Mouse (Mus musculus): ENCODE measurements around the gene Hddc3.
"Not testable (repeated sequence)": the region's sequence is repeated elsewhere in the genome, so short reads cannot be mapped to it uniquely, and the experiment has no call there.

Gene Hddc3

GRCm38 (mm10) chr7:80387633-80388543 is 45.0 kb downstream of the Hddc3 start, which contains the start of gene Fes:
TSS of gene Fes (minus strand) at chr7:80387946.
- ATAC-seq (ENCODE audit: insufficient number of reproducible peaks, low FRiP score, low TSS enrichment), result no peak

DNA sequence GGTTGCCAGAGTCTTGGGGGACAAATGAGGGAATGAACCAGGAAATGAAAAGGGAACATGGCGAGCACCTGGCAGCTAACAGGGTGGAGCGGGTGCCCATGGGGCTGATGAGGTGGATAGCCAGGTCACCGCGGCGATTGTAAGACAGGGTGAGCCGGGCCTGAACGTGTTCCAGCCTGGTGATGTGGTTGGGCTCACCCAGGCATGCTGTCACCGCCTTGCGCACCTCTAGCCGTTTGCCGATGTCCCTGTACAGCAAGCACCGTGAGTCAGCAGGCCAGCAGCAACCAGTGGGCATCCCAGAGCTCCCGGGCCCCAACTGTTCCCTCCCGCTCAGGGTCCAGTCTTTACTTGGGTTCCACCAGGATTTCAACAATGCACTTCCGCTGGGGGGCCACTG is 49.2 kb downstream of the Hddc3 start:
- ATAC-seq (ENCODE audit: insufficient number of reproducible peaks, low FRiP score, low TSS enrichment), result no peak

DNA sequence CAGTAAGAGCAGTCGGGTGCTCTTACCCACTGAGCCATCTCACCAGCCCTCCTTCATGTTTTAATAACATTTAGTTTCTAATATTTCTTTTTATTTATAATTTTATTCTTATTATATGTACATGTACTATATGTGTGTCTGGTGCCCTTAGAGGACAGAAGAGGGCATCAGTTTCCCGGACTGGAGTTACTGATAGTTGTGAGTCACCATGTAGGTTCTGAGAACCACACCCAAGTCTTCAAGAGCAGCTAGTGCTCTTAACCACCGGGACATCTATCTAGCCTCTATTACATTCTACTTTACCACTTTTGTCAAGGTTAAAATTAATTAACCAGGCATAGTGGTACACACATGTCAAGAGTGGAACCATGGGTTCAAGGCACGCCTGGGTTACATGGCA is 51.7 kb downstream of the Hddc3 start:
- no peak for ATAC-seq (ENCODE audit: insufficient number of reproducible peaks, low FRiP score, low TSS enrichment)

DNA sequence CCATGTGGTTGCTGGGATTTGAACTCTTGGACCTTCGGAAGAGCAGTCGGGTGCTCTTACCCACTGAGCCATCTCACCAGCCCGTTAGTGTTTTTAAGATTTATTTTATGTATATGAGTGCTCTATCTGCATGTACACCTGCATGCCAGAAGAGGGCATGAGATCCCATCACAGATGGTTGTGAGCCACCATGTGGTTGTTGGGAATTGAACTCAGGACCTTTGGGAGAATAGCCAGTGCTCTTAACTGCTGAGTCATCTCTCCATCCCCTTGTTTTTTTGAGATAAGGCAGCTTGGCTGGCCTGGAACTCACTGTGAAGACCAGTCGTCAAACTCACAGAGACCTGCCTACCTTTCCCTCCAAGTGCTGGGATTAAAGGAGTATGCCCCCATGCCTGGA is 53.5 kb downstream of the Hddc3 start:
- not testable (repeated sequence) for ATAC-seq (ENCODE audit: insufficient number of reproducible peaks, low FRiP score, low TSS enrichment)

DNA sequence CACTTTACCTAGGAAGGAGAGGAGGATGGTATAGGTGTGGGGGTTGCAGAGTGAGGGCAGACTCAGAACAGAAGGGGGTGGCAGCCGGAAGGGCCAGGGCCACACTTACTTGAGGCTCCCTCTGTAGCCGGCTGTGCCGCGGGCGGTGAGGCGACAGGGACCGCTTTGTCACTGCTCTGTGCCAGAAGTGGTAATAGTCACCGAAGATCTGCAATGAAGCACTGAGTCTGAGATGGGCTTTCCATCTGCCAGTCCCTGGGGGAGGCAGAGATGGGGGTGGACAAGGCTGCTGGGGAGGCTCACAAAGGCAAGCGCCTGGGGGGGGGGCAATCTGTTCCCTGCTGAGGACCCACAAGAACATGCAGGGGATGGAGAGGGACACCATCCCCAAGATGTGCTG is 55.1 kb downstream of the Hddc3 start:
- no peak for ATAC-seq (ENCODE audit: insufficient number of reproducible peaks, low FRiP score, low TSS enrichment)

DNA sequence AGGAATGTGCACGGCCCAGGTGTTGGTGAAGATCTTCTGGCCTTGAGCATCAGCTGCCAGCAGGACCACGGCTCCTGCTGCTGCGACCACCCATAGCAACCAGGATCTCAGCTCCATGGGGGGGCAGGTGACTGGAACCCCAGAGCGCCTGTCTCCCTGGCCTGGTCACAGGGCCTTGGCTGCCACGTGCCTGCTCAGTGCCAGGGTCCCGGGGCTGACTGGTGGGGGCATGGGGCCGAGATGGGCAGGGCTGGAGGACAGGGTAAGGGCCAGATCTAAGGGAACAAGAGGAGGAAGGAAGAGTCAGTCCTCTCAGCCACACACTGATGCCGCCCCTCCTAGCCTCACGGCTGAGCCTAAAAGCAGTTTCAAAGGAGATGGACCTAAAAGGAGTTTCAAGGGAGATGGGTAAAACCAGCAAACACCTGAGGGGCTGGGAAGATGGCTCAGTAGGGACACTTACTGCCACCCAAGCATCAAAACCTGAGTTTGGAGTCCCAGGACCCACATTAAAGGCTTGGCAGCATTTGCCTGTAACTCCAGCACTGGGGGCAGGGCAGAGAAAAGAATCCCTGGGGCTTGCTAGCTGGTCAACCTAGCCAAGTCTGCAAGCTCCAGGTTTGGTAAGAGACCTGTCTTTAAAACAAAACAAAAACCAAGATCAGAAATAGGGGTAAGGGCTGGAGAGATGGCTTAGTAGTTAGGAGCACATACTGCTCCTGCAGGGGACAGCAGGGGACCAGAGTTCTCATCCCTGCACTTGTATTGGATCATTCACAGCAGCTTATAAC is 55.9 kb downstream of the Hddc3 start:
- no peak for ATAC-seq (ENCODE audit: insufficient number of reproducible peaks, low FRiP score, low TSS enrichment)

DNA sequence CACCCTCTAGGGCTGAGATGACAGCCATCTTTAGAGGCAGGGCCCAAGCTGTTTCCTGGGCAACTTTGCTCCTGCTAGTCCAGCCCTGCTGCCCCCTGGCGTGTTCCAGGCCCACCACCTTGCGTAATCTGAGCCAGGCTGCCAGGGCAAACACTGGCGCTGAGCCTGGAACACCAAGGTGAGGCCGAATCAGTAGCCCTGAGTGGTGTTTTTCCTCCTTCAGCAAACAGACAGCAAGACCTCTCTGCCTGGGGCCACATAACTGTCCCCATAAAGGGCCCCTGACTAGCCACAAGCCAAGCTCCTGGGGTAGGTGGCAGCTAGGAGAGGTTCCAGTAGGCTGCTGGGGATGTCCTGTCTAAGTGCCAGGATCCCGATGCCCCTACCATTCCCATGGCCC is 57.2 kb downstream of the Hddc3 start:
- ATAC-seq (ENCODE audit: insufficient number of reproducible peaks, low FRiP score, low TSS enrichment), result peak; percentile 16; the same call in 1 of the 2 replicates

Measured in cerebellum, adult (tissue).